Mouse (Mus musculus) CH12.LX (cell line): ENCODE results near the gene Ctnnbip1. TPM values are rescaled to one million over a fixed set of nuclear protein-coding genes. Genes with fewer than 3 reads are reported as not detected.

Experiments
- DNase-seq: peaks from one replicate; pipeline ENCODE4 v3.0.0-alpha.2; 2013; ENCODE audit errors: extremely low read depth
- H3K27ac ChIP-seq: 2 replicates; pipeline ENCODE4 v1.5.1; 2012; ENCODE audit warnings: low read depth, mild to moderate bottlenecking, control low read depth, moderate library complexity; ENCODE audit not compliant: insufficient read depth
- H3K27me3 ChIP-seq: replicated peaks from 2 replicates; pipeline ENCODE3; 2012; ENCODE audit warnings: inconsistent platforms
- H3K36me3 ChIP-seq, 2 experiments: replicated peaks in 1 of 2; 2 replicates each; pipeline versions ENCODE3 to v1.6.1; 2012; ENCODE audit warnings: inconsistent platforms in 1 of 2, low read length in 1 of 2, mild to moderate bottlenecking in 1 of 2, mixed read lengths in 1 of 2, moderate library complexity in 1 of 2; ENCODE audit not compliant: control insufficient read depth in 1 of 2, insufficient read depth in 1 of 2
- H3K4me1 ChIP-seq, 2 experiments: 2 replicates each; pipeline ENCODE4 v1.6.1; 2012; ENCODE audit warnings: inconsistent platforms in 1 of 2, moderate library complexity in 1 of 2; ENCODE audit not compliant: insufficient read depth in 2 of 2, control insufficient read depth in 1 of 2
- H3K4me2 ChIP-seq: 2 replicates; pipeline ENCODE4 v1.6.1; 2012; ENCODE audit warnings: low read depth, mild to moderate bottlenecking, control low read depth; ENCODE audit not compliant: poor library complexity, insufficient read depth, severe bottlenecking
- H3K4me3 ChIP-seq, 3 experiments: fragments of 150-350 bp in 1 of 3; sonication (generic) in 1 of 3; replicated peaks in 1 of 3; 2 replicates each; pipeline versions ENCODE3 to v1.5.1; 2011 to 2012; ENCODE audit warnings: low read depth in 2 of 3, low read length in 2 of 3, mild to moderate bottlenecking in 2 of 3, moderate library complexity in 2 of 3, control low read depth in 1 of 3, improper control_type of control experiment in 1 of 3, inconsistent platforms in 1 of 3, mixed read lengths in 1 of 3; ENCODE audit not compliant: poor library complexity in 1 of 3
- H3K79me2 ChIP-seq: replicated peaks from 2 replicates; pipeline ENCODE4 v1.6.1; 2012; ENCODE audit warnings: mild to moderate bottlenecking, moderate library complexity; ENCODE audit not compliant: control insufficient read depth, poor library complexity, insufficient read depth, severe bottlenecking; ENCODE audit errors: extremely low read depth
- H3K9ac ChIP-seq: 2 replicates; pipeline ENCODE4 v1.6.1; 2012; ENCODE audit warnings: low read depth, mild to moderate bottlenecking, control low read depth, moderate library complexity; ENCODE audit not compliant: insufficient read depth
- H3K9me3 ChIP-seq: replicated peaks from 2 replicates; pipeline ENCODE3; 2012; ENCODE audit warnings: low read length, inconsistent platforms, mixed read lengths
- CHD1 ChIP-seq: IDR thresholded peaks from 2 replicates; pipeline ENCODE4 v1.6.1; 2012; ENCODE audit warnings: low read depth, low read length, improper control_type of control experiment, inconsistent platforms
- E2F4 ChIP-seq: IDR thresholded peaks from 2 replicates; pipeline ENCODE4 v1.6.1; 2011; ENCODE audit warnings: low read depth, low read length, improper control_type of control experiment; ENCODE audit not compliant: insufficient replicate concordance
- ELF1 ChIP-seq: IDR thresholded peaks from 2 replicates; pipeline ENCODE4 v1.6.1; 2014; ENCODE audit warnings: low read depth, mild to moderate bottlenecking, inconsistent platforms, low read length, improper control_type of control experiment
- EP300 ChIP-seq: IDR thresholded peaks from 2 replicates; pipeline ENCODE4 v1.6.1; 2011; ENCODE audit warnings: low read length, improper control_type of control experiment
- GABPA ChIP-seq: IDR thresholded peaks from 2 replicates; pipeline ENCODE4 v1.6.1; 2012; ENCODE audit warnings: low read depth, low read length, improper control_type of control experiment, inconsistent platforms; ENCODE audit not compliant: insufficient replicate concordance
- HCFC1 ChIP-seq: IDR thresholded peaks from 2 replicates; pipeline ENCODE4 v1.6.1; 2012; ENCODE audit warnings: low read depth, mild to moderate bottlenecking, inconsistent platforms, low read length, improper control_type of control experiment
- JUN ChIP-seq: IDR thresholded peaks from 2 replicates; pipeline ENCODE4 v1.6.1; 2011; ENCODE audit warnings: low read depth, mild to moderate bottlenecking, low read length, improper control_type of control experiment, moderate library complexity; ENCODE audit not compliant: insufficient read depth
- JUND ChIP-seq: conservative IDR thresholded peaks from 2 replicates; pipeline ENCODE4 v1.6.1; 2011; ENCODE audit warnings: low read depth, low read length, improper control_type of control experiment
- KAT2A ChIP-seq: IDR thresholded peaks from 2 replicates; pipeline ENCODE4 v1.6.1; 2012; ENCODE audit warnings: low read length, improper control_type of control experiment, inconsistent platforms; ENCODE audit not compliant: insufficient replicate concordance
- MAX ChIP-seq: IDR thresholded peaks from 2 replicates; pipeline ENCODE4 v1.6.1; 2011; ENCODE audit warnings: low read length, improper control_type of control experiment
- MAZ ChIP-seq: IDR thresholded peaks from 2 replicates; pipeline ENCODE4 v1.6.1; 2012; ENCODE audit warnings: low read depth, mild to moderate bottlenecking, inconsistent platforms, low read length, improper control_type of control experiment, moderate library complexity
- MXI1 ChIP-seq: IDR thresholded peaks from 2 replicates; pipeline ENCODE4 v1.6.1; 2011; ENCODE audit warnings: mild to moderate bottlenecking, low read depth, low read length, improper control_type of control experiment
- NELFE ChIP-seq: IDR thresholded peaks from 2 replicates; pipeline ENCODE4 v1.6.1; 2011; ENCODE audit warnings: low read depth, low read length, improper control_type of control experiment
- NRF1 ChIP-seq: IDR thresholded peaks from 2 replicates; pipeline ENCODE4 v1.6.1; 2014; ENCODE audit warnings: low read depth, mild to moderate bottlenecking, inconsistent platforms, low read length, improper control_type of control experiment, moderate library complexity
- POLR2A ChIP-seq: IDR thresholded peaks from 2 replicates; pipeline ENCODE4 v1.6.1; 2011; ENCODE audit warnings: low read depth, mild to moderate bottlenecking, improper control_type of control experiment, low read length
- RCOR1 ChIP-seq: conservative IDR thresholded peaks from 2 replicates; pipeline ENCODE4 v1.6.1; 2012; ENCODE audit warnings: low read depth, mild to moderate bottlenecking, inconsistent platforms, low read length, improper control_type of control experiment
- SIN3A ChIP-seq: IDR thresholded peaks from 2 replicates; pipeline ENCODE4 v1.6.1; 2012; ENCODE audit warnings: low read length, improper control_type of control experiment, inconsistent platforms
- TBP ChIP-seq: conservative IDR thresholded peaks from 2 replicates; pipeline ENCODE4 v1.6.1; 2011; ENCODE audit warnings: low read depth, low read length, improper control_type of control experiment
- UBTF ChIP-seq: IDR thresholded peaks from 2 replicates; pipeline ENCODE4 v1.6.1; 2012; ENCODE audit warnings: low read depth, mild to moderate bottlenecking, inconsistent platforms, low read length, improper control_type of control experiment, moderate library complexity
- USF2 ChIP-seq: conservative IDR thresholded peaks from 2 replicates; pipeline ENCODE4 v1.6.1; 2011; ENCODE audit warnings: low read depth, low read length, improper control_type of control experiment
- ZMIZ1 ChIP-seq: IDR thresholded peaks from 2 replicates; pipeline ENCODE4 v1.6.1; 2012; ENCODE audit warnings: low read depth, mild to moderate bottlenecking, inconsistent platforms, low read length, improper control_type of control experiment
- dilution Hi-C: fragments of 300-500 bp; cut with MboI; formaldehyde crosslinking; loops from 2 replicates; pipeline ENCODE4 v1.14.3; 2020; ENCODE audit warnings: low sequenced_read_pairs; ENCODE audit not compliant: extremely low pct_unique_long_range_greater_than_20kb, extremely low pct_ligation_motif_present
- in situ Hi-C: fragments of 300-500 bp; cut with MboI; formaldehyde crosslinking; loops from 3 replicates; pipeline ENCODE4 v1.14.3; 2019; ENCODE audit warnings: low sequenced_read_pairs, low pct_ligation_motif_present, low pct_unique_long_range_greater_than_20kb, mixed read lengths
- polyA plus RNA-seq: library from polyadenylated mRNA; unstranded; fragments of >175 nt; gene quantifications from 2 replicates; pipeline ENCODE4 v1.2.1, GENCODE M21; 2012; ENCODE audit warnings: low read depth; ENCODE audit not compliant: insufficient read length
- total RNA-seq, 2 experiments: library from RNA; depleted of rRNA; stranded (reverse); fragments of 300-350 nt in 1 of 2; fragments of >200 nt in 1 of 2; gene quantifications; 2 replicates each; pipeline ENCODE4 v1.2.3; 2012 to 2014

Ctnnbip1 gene
- total and polyA plus RNA-seq, 3 experiments, result 4.5 to 5.9 (median 5.7) TPM

- no peaks in the 10 kb centered on the region for H3K36me3 ChIP-seq
- TF ChIP-seq HCFC1 (no peak), UBTF (no peak), SIN3A (no peak), MXI1 (no peak), NELFE (no peak), KAT2A (no peak), USF2 (no peak), GABPA (no peak), CHD1 (no peak), JUN (no peak), ELF1 (no peak), TBP (no peak), EP300 (no peak), MAX (no peak), RCOR1 (no peak), JUND (no peak), POLR2A (no peak), MAZ (no peak), NRF1 (no peak), E2F4 (no peak)
- DNase-seq, result no peak
- no peak overlapping the region for H3K27ac ChIP-seq
- dilution Hi-C loops, result no loop called here
- in situ Hi-C loops, result no loop called here
- H3K9ac ChIP-seq, result no peak overlapping the region
- no peaks in the 10 kb centered on the region for H3K27me3 ChIP-seq
- no peak overlapping the region for H3K4me3 ChIP-seq
- H3K4me2 ChIP-seq, result no peak overlapping the region
- H3K9me3 ChIP-seq, result no peaks in the 10 kb centered on the region
- peaks cover 8 to 40% of the 10 kb centered on the region in 2 experiments; a peak in 3 of 4 replicates for H3K4me1 ChIP-seq
- H3K79me2 ChIP-seq, result no peaks in the 10 kb centered on the region
Observed at GRCm38 (mm10) chr4:149551696-149552095, 33.7 kb downstream of the Ctnnbip1 start.

DNA sequence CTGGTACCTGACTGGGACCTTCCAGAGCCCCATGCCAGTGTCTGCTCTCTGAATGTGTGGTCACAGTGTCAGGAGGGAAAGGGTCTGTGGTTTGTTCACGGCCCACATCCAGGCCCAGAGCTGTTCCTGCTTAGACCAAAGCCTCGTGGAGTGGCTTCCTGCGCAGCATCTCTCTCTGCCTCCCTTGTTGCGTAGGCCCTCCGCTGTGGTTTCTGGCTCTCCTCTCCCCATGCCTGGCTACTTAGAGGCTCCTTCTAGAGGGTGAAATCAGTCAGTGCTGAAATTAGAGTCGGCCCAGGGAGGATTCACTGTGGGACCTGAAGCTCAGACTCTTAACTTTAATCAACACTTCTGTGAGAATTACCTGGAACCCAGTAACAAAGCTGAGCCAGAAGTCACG is 35.8 kb downstream of the Ctnnbip1 start:
- dilution Hi-C loops (no loop called here), in situ Hi-C loops (no loop called here)
- no peak for DNase-seq
- Histone ChIP-seq H3K4me1 (peaks cover under 1 to 20% of the 10 kb centered on the region in 2 experiments; a peak in 2 of 4 replicates), H3K36me3 (no peaks in the 10 kb centered on the region), H3K9me3 (no peaks in the 10 kb centered on the region), H3K27me3 (no peaks in the 10 kb centered on the region), H3K9ac (no peak overlapping the region), H3K79me2 (no peaks in the 10 kb centered on the region), H3K4me3 (no peak overlapping the region), H3K4me2 (no peak overlapping the region), H3K27ac (no peak overlapping the region)
- TF ChIP-seq ZMIZ1 (no peak), GABPA (no peak), CHD1 (no peak), SIN3A (no peak), MAZ (no peak), MAX (no peak), ELF1 (no peak)
